Mouse (Mus musculus) forebrain, embryonic 14.5 days (tissue): ENCODE results near the gene Dop1b. TPM values are rescaled to one million over a fixed set of nuclear protein-coding genes. Genes with fewer than 3 reads are reported as not detected.

Source experiments
- ATAC-seq: fragments of 200-750 bp; cut with Nextera tagmentation; 2 replicates; pipeline ENCODE4 v1.8.0; 2017; ENCODE audit warnings: mild to moderate bottlenecking, moderate library complexity
- DNase-seq: peaks from one replicate; pipeline ENCODE4 v3.0.0-alpha.2; 2015; ENCODE audit warnings: low spot score
- H3K27ac ChIP-seq: fragments of 300-500 bp; sonication (generic); 2 replicates; pipeline ENCODE4 v1.5.1; 2014; ENCODE audit warnings: low read depth, mild to moderate bottlenecking, control low read depth, low read length, moderate library complexity
- H3K27me3 ChIP-seq: fragments of 300-500 bp; sonication (generic); replicated peaks from 2 replicates; pipeline ENCODE4 v1.6.1; 2014; ENCODE audit warnings: low read length, control low read depth, mixed read lengths; ENCODE audit not compliant: control insufficient read depth, insufficient read depth
- H3K36me3 ChIP-seq: fragments of 300-500 bp; sonication (generic); 2 replicates; pipeline ENCODE4 v1.6.1; 2014; ENCODE audit warnings: low read length, control low read depth; ENCODE audit not compliant: control insufficient read depth, insufficient read depth
- H3K4me1 ChIP-seq: fragments of 300-500 bp; sonication (generic); 2 replicates; pipeline ENCODE4 v1.6.1; 2014; ENCODE audit warnings: antibody characterized with exemption, low read length, control low read depth; ENCODE audit not compliant: control insufficient read depth, insufficient read depth
- H3K4me2 ChIP-seq: fragments of 300-500 bp; sonication (generic); 2 replicates; pipeline ENCODE4 v1.6.1; 2014; ENCODE audit warnings: mild to moderate bottlenecking, control low read depth, low read length
- H3K4me3 ChIP-seq: fragments of 300-500 bp; sonication (generic); 2 replicates; pipeline ENCODE4 v1.5.1; 2014; ENCODE audit warnings: low read depth, low read length, control low read depth
- H3K9ac ChIP-seq: fragments of 300-500 bp; sonication (generic); 2 replicates; pipeline ENCODE4 v1.6.1; 2014; ENCODE audit warnings: mild to moderate bottlenecking, low read length, control low read depth, moderate library complexity
- H3K9me3 ChIP-seq: fragments of 300-500 bp; sonication (generic); replicated peaks from 2 replicates; pipeline ENCODE4 v1.6.1; 2016; ENCODE audit warnings: low read length, control low read depth, mixed read lengths; ENCODE audit not compliant: control insufficient read depth
- WGBS: fragments of 180-500 bp; shearing (Covaris S2); extraction: QIAGEN DNeasy Blood & Tissue Kit; methylation state at CpG from one replicate; pipeline ENCODE4 v1.1.7; 2014; 5-methylcytosine and 5-hydroxymethylcytosine counted together
- polyA plus RNA-seq: library from polyadenylated mRNA; unstranded; fragments of >200 nt; fragmentation: Nextera tagmentation; extraction: Ambion mirVana; gene quantifications from 2 replicates; pipeline ENCODE4 v1.2.1, GENCODE M21; 2014

Dop1b gene
- polyA plus RNA-seq, 1 experiment from 2014 or later = 19.6 TPM

DNA sequence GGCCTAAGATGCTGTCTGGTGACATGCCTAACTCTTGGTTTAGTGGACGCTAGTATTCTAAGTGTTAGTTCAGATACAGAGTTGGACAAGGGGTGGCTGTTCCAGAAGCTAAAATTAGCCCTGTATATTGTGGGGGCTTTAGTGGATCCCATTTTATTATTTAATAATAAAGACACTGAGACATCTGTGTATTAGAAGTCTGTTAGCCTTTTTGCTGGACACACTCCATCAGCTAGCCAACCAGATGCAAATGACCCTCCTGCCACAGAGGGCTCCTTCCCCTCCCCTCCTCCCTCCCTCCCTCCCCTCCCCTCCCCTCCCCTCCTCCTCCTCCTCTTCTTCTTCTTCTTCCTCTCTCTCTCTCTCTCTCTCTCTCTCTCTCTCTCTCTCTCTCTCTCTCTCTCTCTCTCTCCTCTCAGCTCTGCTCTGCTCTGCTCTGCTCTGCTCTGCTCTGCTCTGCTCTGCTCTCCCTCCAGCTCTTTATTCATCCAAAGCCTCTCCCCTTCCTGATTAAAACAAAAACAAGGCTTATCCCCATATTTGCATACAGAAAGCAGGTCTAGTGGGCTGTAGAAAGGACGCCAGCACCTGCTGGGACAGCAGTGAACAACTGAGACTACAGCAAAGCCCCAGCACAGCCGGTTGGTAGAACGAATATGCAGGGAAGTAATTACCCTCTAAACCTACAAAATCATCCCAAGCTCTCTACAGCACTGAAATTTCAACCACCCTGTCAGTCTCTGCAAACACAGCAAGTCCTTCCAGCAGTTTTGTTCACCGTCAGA lies 78.5 kb downstream of the Dop1b start:
- Histone ChIP-seq H3K27me3 (no peaks in the 10 kb centered on the region), H3K4me2 (no peak overlapping the region), H3K27ac (no peak overlapping the region), H3K9me3 (no peaks in the 10 kb centered on the region), H3K9ac (no peak overlapping the region), H3K4me3 (no peak overlapping the region), H3K4me1 (no peaks in the 10 kb centered on the region), H3K36me3 (peaks cover 10% of the 10 kb centered on the region; the same call in 1 of the 2 replicates)
- DNase-seq (no peak), ATAC-seq (no peak)
- WGBS = 21% methylated on average over 5 of the region's 5 CpGs

DNA sequence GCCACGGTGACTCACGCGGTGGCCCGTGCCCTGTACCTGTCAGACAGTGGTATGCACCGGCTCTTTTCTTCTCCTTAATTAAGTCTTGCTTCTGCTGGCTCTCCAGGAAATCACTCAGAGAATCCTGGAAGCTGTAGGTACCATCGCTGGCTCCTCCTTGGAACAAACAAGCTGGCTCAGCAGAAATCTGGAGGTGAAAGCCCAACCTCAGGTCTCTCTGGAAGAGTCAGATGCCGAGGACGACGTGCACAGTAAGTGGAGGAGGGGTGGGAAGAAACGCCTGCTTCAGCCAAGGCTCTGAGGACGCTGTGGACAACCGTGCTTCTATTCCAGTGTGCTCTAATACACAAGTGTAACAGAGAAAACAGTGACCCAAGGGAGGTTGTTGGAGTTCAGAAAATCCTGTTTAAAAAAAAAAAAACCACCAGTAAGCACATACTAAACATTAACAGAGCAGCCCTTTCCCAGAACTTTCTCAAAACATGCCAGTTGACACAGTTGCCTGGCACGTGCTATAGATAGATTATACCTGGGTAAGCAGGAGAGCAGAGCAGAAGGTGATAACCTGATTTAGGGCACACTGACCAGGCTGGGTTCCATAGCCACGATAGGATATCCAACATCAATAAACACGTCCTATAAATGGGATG lies 81.4 kb downstream of the Dop1b start:
- Histone ChIP-seq H3K4me1 (no peaks in the 10 kb centered on the region), H3K4me3 (no peak overlapping the region), H3K9ac (no peak overlapping the region), H3K9me3 (no peaks in the 10 kb centered on the region), H3K4me2 (no peak overlapping the region), H3K27me3 (no peaks in the 10 kb centered on the region), H3K36me3 (peaks cover 10% of the 10 kb centered on the region; the same call in 1 of the 2 replicates), H3K27ac (no peak overlapping the region)
- DNase-seq = no peak
- 81% methylated on average over 15 of the region's 15 CpGs for WGBS
- no peak for ATAC-seq

DNA sequence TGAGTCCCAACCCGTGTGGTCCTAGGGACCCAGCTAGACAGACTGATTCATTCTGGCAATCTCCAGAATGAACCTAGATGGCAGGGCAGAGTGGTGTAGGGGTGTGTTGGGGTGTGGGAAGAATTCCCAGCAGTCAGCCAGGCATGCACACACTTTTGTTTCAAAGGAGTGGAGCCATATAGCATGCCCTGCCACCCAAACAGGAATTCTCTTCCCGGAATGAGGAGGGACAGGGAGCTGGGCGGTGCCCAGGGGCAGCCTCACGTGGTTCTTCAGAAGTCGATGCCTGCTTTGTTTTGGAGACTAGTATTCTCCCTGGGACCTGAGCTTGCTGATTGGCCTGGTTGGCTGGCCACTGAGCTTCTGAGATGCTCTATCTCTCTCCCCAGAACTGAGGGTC lies 83.1 kb downstream of the Dop1b start:
- H3K4me1 ChIP-seq = no peaks in the 10 kb centered on the region
- no peak overlapping the region for H3K4me2 ChIP-seq
- H3K9me3 ChIP-seq = no peaks in the 10 kb centered on the region
- no peak overlapping the region for H3K9ac ChIP-seq
- peaks cover 13% of the 10 kb centered on the region; the same call in 1 of the 2 replicates for H3K36me3 ChIP-seq
- 67% methylated on average over 5 of the region's 5 CpGs for WGBS
- no peak overlapping the region for H3K27ac ChIP-seq
- no peaks in the 10 kb centered on the region for H3K27me3 ChIP-seq
- ATAC-seq (no peak), DNase-seq (no peak)
- no peak overlapping the region for H3K4me3 ChIP-seq

DNA sequence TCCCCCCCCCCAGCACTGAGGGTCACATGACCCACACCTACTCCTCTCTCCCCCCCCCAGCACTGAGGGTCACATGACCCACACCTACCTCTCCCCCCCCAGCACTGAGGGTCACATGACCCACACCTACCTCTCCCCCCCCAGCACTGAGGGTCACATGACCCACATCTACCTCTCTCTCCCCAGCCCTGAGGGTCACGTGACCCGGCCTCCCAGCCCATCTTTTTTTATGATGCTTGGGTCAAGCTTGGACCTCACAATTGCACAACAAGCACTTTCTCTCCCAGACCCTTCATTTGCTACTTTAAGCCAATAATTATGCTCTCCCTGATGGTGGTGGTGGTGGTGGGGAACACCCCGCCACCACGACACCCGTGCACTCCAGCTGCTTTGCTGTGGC lies 83.7 kb downstream of the Dop1b start:
- Histone ChIP-seq H3K27me3 (no peaks in the 10 kb centered on the region), H3K4me3 (no peak overlapping the region), H3K4me1 (no peaks in the 10 kb centered on the region), H3K36me3 (peaks cover 18% of the 10 kb centered on the region; the same call in 1 of the 2 replicates), H3K9ac (no peak overlapping the region), H3K4me2 (no peak overlapping the region), H3K9me3 (no peaks in the 10 kb centered on the region), H3K27ac (no peak overlapping the region)
- WGBS = 99% methylated on average over 5 of the region's 5 CpGs
- DNase-seq (no peak), ATAC-seq (no peak)

DNA sequence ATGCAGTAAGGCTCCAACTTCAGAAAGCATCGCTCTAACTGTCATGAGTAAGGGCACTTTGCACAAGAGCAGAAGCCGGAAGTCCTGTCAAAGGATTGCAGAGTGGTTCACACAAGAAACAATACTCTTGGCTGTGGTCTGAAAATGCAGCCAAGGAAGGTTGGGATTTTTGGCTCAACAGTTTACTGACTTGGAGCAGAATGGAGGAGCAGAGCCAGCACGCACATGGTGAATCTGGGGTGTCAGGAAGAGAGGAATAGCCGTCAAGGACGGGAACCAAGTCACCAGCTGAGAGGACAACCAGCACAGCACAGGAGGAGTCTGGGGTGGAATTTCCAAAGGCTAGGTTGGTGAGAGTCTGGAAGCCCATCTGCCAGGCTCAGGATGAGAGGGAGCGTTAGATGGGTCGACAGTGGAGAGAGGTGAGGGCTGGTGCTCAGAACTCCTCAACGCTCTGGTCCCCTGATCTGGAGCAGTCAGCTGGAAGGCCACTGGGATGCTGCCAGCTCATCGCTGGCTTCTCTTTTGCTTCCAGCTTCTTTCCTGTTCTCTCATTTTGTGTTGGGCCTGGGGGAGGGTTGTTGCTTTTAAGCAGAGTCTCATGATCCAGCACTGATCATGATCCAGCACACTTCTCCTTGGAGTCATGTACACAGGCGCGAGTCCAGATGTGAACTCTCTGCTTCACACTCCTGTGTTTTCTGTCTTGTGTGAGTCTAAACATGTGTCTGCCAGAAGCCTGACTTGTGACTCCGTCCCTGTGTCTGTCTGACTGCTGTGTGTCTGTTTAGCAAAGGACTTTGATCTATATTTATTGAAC lies 85.5 kb downstream of the Dop1b start:
- Histone ChIP-seq H3K9ac (no peak overlapping the region), H3K9me3 (no peaks in the 10 kb centered on the region), H3K4me1 (no peaks in the 10 kb centered on the region), H3K36me3 (peaks cover 23% of the 10 kb centered on the region; the same call in 1 of the 2 replicates), H3K27ac (no peak overlapping the region), H3K4me3 (no peak overlapping the region), H3K27me3 (no peaks in the 10 kb centered on the region), H3K4me2 (no peak overlapping the region)
- no peak for ATAC-seq
- 79% methylated on average over 12 of the region's 12 CpGs for WGBS
- DNase-seq = no peak

DNA sequence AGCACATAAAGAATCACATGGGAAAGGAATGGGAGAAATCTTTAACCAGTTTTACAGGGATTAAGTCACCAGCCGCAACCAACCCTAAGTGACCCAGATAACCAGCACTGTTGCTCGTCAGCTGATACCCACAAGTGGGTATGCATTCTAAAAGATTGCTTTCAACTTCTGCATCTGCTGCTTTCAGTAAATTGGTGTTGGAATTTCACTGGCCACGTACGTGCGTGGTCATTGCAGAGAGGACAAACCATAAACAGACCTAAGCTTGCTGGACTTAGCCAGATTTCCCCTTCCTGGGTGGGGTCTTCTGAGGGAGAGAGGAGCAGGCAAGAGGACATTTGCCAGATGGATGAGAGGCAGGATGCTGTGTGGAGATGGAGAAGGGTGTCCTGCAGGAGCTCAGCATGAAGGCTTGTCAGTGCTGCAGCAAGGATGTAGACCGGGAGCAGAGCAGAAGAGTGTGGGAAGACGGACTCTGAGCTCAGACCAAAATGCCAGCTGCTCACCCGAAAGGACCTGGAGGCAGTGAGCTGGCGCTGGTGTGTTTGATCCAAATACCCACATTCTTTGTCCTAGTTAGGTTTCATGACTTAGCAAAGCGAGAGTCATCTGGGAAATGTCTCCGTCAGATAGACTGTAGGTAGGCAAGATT lies 86.3 kb downstream of the Dop1b start:
- no peak overlapping the region for H3K4me2 ChIP-seq
- H3K4me1 ChIP-seq = no peaks in the 10 kb centered on the region
- H3K4me3 ChIP-seq = no peak overlapping the region
- no peak overlapping the region for H3K9ac ChIP-seq
- peaks cover 22% of the 10 kb centered on the region; the same call in 1 of the 2 replicates for H3K36me3 ChIP-seq
- WGBS = 90% methylated on average over 11 of the region's 11 CpGs
- H3K27me3 ChIP-seq = no peaks in the 10 kb centered on the region
- DNase-seq (no peak), ATAC-seq (no peak)
- H3K27ac ChIP-seq = no peak overlapping the region
- H3K9me3 ChIP-seq = no peaks in the 10 kb centered on the region

DNA sequence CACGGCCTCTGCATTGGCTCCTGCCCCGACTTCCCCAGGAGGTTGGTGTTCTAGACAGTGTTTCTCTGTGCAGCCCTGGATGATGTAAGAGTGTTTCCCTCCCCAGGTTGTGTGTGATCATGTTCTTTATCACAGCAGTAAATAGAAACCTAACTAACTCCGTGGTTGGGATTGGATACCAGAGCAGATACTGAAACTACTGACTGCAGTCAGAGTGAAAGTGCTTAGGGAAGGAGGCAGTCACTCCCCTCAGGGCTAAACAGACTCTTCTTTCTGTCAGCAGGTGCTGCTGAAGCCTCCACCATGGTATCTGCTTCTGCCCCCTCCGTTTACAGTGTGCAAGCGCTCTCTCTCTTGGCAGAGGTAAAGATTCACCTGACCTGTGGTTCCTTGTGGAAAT lies 86.9 kb downstream of the Dop1b start:
- Histone ChIP-seq H3K4me1 (no peaks in the 10 kb centered on the region), H3K9me3 (no peaks in the 10 kb centered on the region), H3K4me2 (no peak overlapping the region), H3K27ac (no peak overlapping the region), H3K27me3 (no peaks in the 10 kb centered on the region), H3K4me3 (no peak overlapping the region), H3K9ac (no peak overlapping the region), H3K36me3 (peaks cover 20% of the 10 kb centered on the region; the same call in 1 of the 2 replicates)
- ATAC-seq (no peak), DNase-seq (no peak)
- 70% methylated on average over 5 of the region's 5 CpGs for WGBS

DNA sequence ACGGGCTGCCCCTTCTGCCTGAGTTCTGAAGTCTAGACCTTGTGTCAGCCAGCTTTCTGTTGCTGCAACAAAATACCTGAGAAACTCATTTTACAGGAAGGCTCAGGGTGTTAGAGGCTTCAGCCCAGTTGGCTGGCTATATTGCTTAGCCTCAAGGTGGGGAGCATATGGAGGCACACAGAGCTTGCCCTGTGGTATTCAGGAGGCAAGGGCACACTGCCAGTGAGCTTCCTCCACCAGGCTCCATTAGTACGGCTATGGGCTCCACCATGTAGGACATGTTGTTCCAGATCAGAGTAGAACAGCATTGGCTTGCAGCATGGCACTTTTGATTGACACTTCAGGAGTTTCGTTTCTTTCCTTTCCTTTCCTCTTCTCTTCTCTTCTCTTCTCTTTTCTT lies 87.4 kb downstream of the Dop1b start:
- no peaks in the 10 kb centered on the region for H3K9me3 ChIP-seq
- peaks cover 19% of the 10 kb centered on the region; the same call in 1 of the 2 replicates for H3K36me3 ChIP-seq
- no peak overlapping the region for H3K27ac ChIP-seq
- no peak for ATAC-seq
- H3K27me3 ChIP-seq = no peaks in the 10 kb centered on the region
- no peak overlapping the region for H3K4me2 ChIP-seq
- DNase-seq = no peak
- H3K9ac ChIP-seq = no peak overlapping the region
- WGBS = 72% methylated on average over 3 of the region's 3 CpGs
- H3K4me1 ChIP-seq = no peaks in the 10 kb centered on the region
- H3K4me3 ChIP-seq = no peak overlapping the region
